Mouse (Mus musculus): ENCODE data around the gene 0610040J01Rik. TPM values are rescaled to one million over a fixed set of nuclear protein-coding genes. Genes with fewer than 3 reads are reported as not detected.

Gene 0610040J01Rik
- total RNA-seq (2014; rRNA removed) = 7.5 TPM in 2 replicates
- polyA plus RNA-seq (2015; fragmentation: Nextera tagmentation; extraction: Ambion mirVana) = 4.8 and 5.3 TPM in 2 replicates

GRCm38 (mm10) chr5:63811819-63812508 is at the start of gene 0610040J01Rik:
0610040J01Rik (plus strand) TSS chr5:63812363.
- H3K27ac ChIP-seq = no peak within 1 kb of the TSS
- H3K4me1 ChIP-seq (ENCODE audit: insufficient read depth, low read length) = no peaks in the 10 kb centered on the region
- 4% methylated on average over 42 of the region's 42 CpGs for WGBS
- peaks cover 6% of the 10 kb centered on the region; the same call in 1 of the 2 replicates for H3K27me3 ChIP-seq (ENCODE audit: insufficient read depth, low read length)
- peak; percentile 84 for DNase-seq (ENCODE audit: low spot score)
- peak within 1 kb of the TSS; percentile 33; the same call in 1 of the 2 replicates for H3K9ac ChIP-seq (replicated peaks; ENCODE audit: low read length)
- H3K36me3 ChIP-seq (ENCODE audit: insufficient read depth, low read length) = no peaks in the 10 kb centered on the region
- peak within 1 kb of the TSS; percentile 54 for H3K4me3 ChIP-seq (ENCODE audit: low read length)
- peak within 1 kb of the TSS; percentile 91 for H3K4me2 ChIP-seq (ENCODE audit: low read depth, low read length)
- no peaks in the 10 kb centered on the region for H3K9me3 ChIP-seq (ENCODE audit: low read length)
- ATAC-seq = peak; percentile 89
- TF ChIP-seq CTCF (IDR thresholded peaks at IDR 0.05; ENCODE audit: low read depth) = peak; percentile 80

- DNase-seq (ENCODE audit: low spot score) = peak; percentile 43
- peak; percentile 35 for ATAC-seq
- no peak overlapping the region for H3K27ac ChIP-seq
- H3K4me3 ChIP-seq (ENCODE audit: low read length) = no peak overlapping the region
- no peaks in the 10 kb centered on the region for H3K9me3 ChIP-seq (ENCODE audit: low read length)
- no peaks in the 10 kb centered on the region for H3K36me3 ChIP-seq (ENCODE audit: insufficient read depth, low read length)
- no peak for TF ChIP-seq CTCF (IDR thresholded peaks at IDR 0.05; ENCODE audit: low read depth)
- H3K4me1 ChIP-seq (ENCODE audit: insufficient read depth, low read length) = no peaks in the 10 kb centered on the region
- H3K4me2 ChIP-seq (ENCODE audit: low read depth, low read length) = no peak overlapping the region
- no peaks in the 10 kb centered on the region for H3K27me3 ChIP-seq (ENCODE audit: insufficient read depth, low read length)
- 71% methylated on average over 4 of the region's 4 CpGs for WGBS
- H3K9ac ChIP-seq (replicated peaks; ENCODE audit: low read length) = no peak overlapping the region
Observed at GRCm38 (mm10) chr5:63765886-63766285, 46.3 kb upstream of the 0610040J01Rik start.

GRCm38 (mm10) chr5:63766715-63767114 is 45.4 kb upstream of the 0610040J01Rik start:
- no peaks in the 10 kb centered on the region for H3K4me1 ChIP-seq (ENCODE audit: insufficient read depth, low read length)
- H3K4me3 ChIP-seq (ENCODE audit: low read length) = no peak overlapping the region
- no peaks in the 10 kb centered on the region for H3K9me3 ChIP-seq (ENCODE audit: low read length)
- peak; percentile 84 for TF ChIP-seq CTCF (IDR thresholded peaks at IDR 0.05; ENCODE audit: low read depth)
- no peaks in the 10 kb centered on the region for H3K36me3 ChIP-seq (ENCODE audit: insufficient read depth, low read length)
- DNase-seq (ENCODE audit: low spot score) (peak; percentile 92), ATAC-seq (peak; percentile 54; the same call in 1 of the 2 replicates)
- 0 out of 2 replicates have a peak overlapping the region, but pooled peaks have one; percentile 44 for H3K4me2 ChIP-seq (ENCODE audit: low read depth, low read length)
- 40% methylated on average over 6 of the region's 6 CpGs for WGBS
- no peak overlapping the region for H3K9ac ChIP-seq (replicated peaks; ENCODE audit: low read length)
- H3K27me3 ChIP-seq (ENCODE audit: insufficient read depth, low read length) = no peaks in the 10 kb centered on the region
- H3K27ac ChIP-seq = no peak overlapping the region

- Histone ChIP-seq H3K4me2 (ENCODE audit: low read depth, low read length) (peak overlapping the region; percentile 44), H3K27ac (0 out of 2 replicates have a peak overlapping the region, but pooled peaks have one; percentile 29), H3K9ac (replicated peaks; ENCODE audit: low read length) (no peak overlapping the region; the same call in 1 of the 2 replicates), H3K27me3 (ENCODE audit: insufficient read depth, low read length) (no peaks in the 10 kb centered on the region), H3K36me3 (ENCODE audit: insufficient read depth, low read length) (no peaks in the 10 kb centered on the region), H3K4me3 (ENCODE audit: low read length) (0 out of 2 replicates have a peak overlapping the region, but pooled peaks have one; percentile 4), H3K9me3 (ENCODE audit: low read length) (no peaks in the 10 kb centered on the region), H3K4me1 (ENCODE audit: insufficient read depth, low read length) (no peaks in the 10 kb centered on the region)
- no peak for TF ChIP-seq CTCF (IDR thresholded peaks at IDR 0.05; ENCODE audit: low read depth)
- ATAC-seq (peak; percentile 58; the same call in 1 of the 2 replicates), DNase-seq (ENCODE audit: low spot score) (peak; percentile 38)
- 54% methylated on average over 8 of the region's 8 CpGs for WGBS
Observed at GRCm38 (mm10) chr5:63767464-63767863, 44.7 kb upstream of the 0610040J01Rik start.

- ATAC-seq (no peak), DNase-seq (ENCODE audit: low spot score) (no peak)
- H3K27me3 ChIP-seq (ENCODE audit: insufficient read depth, low read length) = no peaks in the 10 kb centered on the region
- TF ChIP-seq CTCF (IDR thresholded peaks at IDR 0.05; ENCODE audit: low read depth) = no peak
- H3K9ac ChIP-seq (replicated peaks; ENCODE audit: low read length) = no peak overlapping the region; the same call in 1 of the 2 replicates
- no peaks in the 10 kb centered on the region for H3K36me3 ChIP-seq (ENCODE audit: insufficient read depth, low read length)
- H3K4me1 ChIP-seq (ENCODE audit: insufficient read depth, low read length) = no peaks in the 10 kb centered on the region
- WGBS = 85% methylated on average over 4 of the region's 4 CpGs
- no peak overlapping the region for H3K27ac ChIP-seq
- peak overlapping the region; percentile 44; the same call in 1 of the 2 replicates for H3K4me2 ChIP-seq (ENCODE audit: low read depth, low read length)
- H3K9me3 ChIP-seq (ENCODE audit: low read length) = no peaks in the 10 kb centered on the region
- no peak overlapping the region for H3K4me3 ChIP-seq (ENCODE audit: low read length)
Observed at GRCm38 (mm10) chr5:63768220-63768619, 43.9 kb upstream of the 0610040J01Rik start.

- peak; percentile 11 for DNase-seq (ENCODE audit: low spot score)
- no peak for TF ChIP-seq CTCF (IDR thresholded peaks at IDR 0.05; ENCODE audit: low read depth)
Observed at GRCm38 (mm10) chr5:63772971-63773370, 39.2 kb upstream of the 0610040J01Rik start.

GRCm38 (mm10) chr5:63773603-63774002 is 38.6 kb upstream of the 0610040J01Rik start:
- 33% methylated on average over 1 of the region's 1 CpGs for WGBS
- no peak overlapping the region for H3K27ac ChIP-seq
- no peaks in the 10 kb centered on the region for H3K9me3 ChIP-seq (ENCODE audit: low read length)
- no peaks in the 10 kb centered on the region for H3K36me3 ChIP-seq (ENCODE audit: insufficient read depth, low read length)
- H3K4me2 ChIP-seq (ENCODE audit: low read depth, low read length) = no peak overlapping the region
- H3K27me3 ChIP-seq (ENCODE audit: insufficient read depth, low read length) = no peaks in the 10 kb centered on the region
- H3K9ac ChIP-seq (replicated peaks; ENCODE audit: low read length) = no peak overlapping the region
- no peak for ATAC-seq
- no peak overlapping the region for H3K4me3 ChIP-seq (ENCODE audit: low read length)
- H3K4me1 ChIP-seq (ENCODE audit: insufficient read depth, low read length) = no peaks in the 10 kb centered on the region
- no peak for TF ChIP-seq CTCF (IDR thresholded peaks at IDR 0.05; ENCODE audit: low read depth)
- no peak for DNase-seq (ENCODE audit: low spot score)

More at GRCm38 (mm10) chr5:63772971-63773370, 39.2 kb upstream of the 0610040J01Rik start:
- ATAC-seq = no peak
- no peak overlapping the region for H3K9ac ChIP-seq (replicated peaks; ENCODE audit: low read length)
- no peak overlapping the region for H3K4me3 ChIP-seq (ENCODE audit: low read length)
- WGBS = 56% methylated on average over 2 of the region's 2 CpGs
- H3K4me2 ChIP-seq (ENCODE audit: low read depth, low read length) = no peak overlapping the region
- H3K27me3 ChIP-seq (ENCODE audit: insufficient read depth, low read length) = no peaks in the 10 kb centered on the region
- H3K36me3 ChIP-seq (ENCODE audit: insufficient read depth, low read length) = no peaks in the 10 kb centered on the region
- no peaks in the 10 kb centered on the region for H3K9me3 ChIP-seq (ENCODE audit: low read length)
- no peak overlapping the region for H3K27ac ChIP-seq
- H3K4me1 ChIP-seq (ENCODE audit: insufficient read depth, low read length) = no peaks in the 10 kb centered on the region
